Mouse (Mus musculus) ovary, adult 2 months (tissue): Measurements from ENCODE around the gene Gm45208. TPM values are rescaled to one million over a fixed set of nuclear protein-coding genes. Genes with fewer than 3 reads are reported as not detected.

Experiments used
- polyA plus RNA-seq: library from polyadenylated mRNA; depleted of rRNA; stranded (reverse); fragments of >200 nt; gene quantifications from 2 replicates; pipeline ENCODE4 v1.2.3, GENCODE M21; 2012; rRNA removed

Gene Gm45208
- 0.71 and 1.6 TPM in 2 replicates for polyA plus RNA-seq

GRCm38 (mm10) chrX:7721514-7722281 lies at the start of gene Gm45208:
Gm45208 (plus strand) TSS chrX:7722245.

GRCm38 (mm10) chrX:7680864-7681263 lies 41.2 kb upstream of the Gm45208 start, which contains the start of gene Magix:
Magix (minus strand) TSS chrX:7681251.

GRCm38 (mm10) chrX:7696954-7697381 lies 25.1 kb upstream of the Gm45208 start, which contains the start of gene Gpkow:
Gpkow (plus strand) TSS chrX:7697131.

GRCm38 (mm10) chrX:7714135-7714899 lies 7.7 kb upstream of the Gm45208 start, which contains the start of gene Wdr45:
Wdr45 (plus strand) TSS chrX:7714333.

GRCm38 (mm10) chrX:7728215-7728921 lies 6.3 kb downstream of the Gm45208 start, which contains the start of gene Praf2:
Praf2 (plus strand) TSS chrX:7728439.

GRCm38 (mm10) chrX:7750432-7751116 lies 28.5 kb downstream of the Gm45208 start, which contains the start of gene Ccdc120:
Ccdc120 (minus strand) TSS chrX:7750905.

GRCm38 (mm10) chrX:7762137-7762920 lies 40.3 kb downstream of the Gm45208 start, which contains the start of gene Tfe3:
Tfe3 (plus strand) TSS chrX:7762560.

Other genes starting within 250 kb of the Gm45208 start
- 0.17 TPM in 1 of 2 replicates, not detected in the other for gene Foxp3, start 148.6 kb upstream of the Gm45208 start, polyA plus RNA-seq
- gene Ppp1r3f, start 148.0 kb upstream of the Gm45208 start, polyA plus RNA-seq: 5.7 and 6.3 TPM in 2 replicates
- gene Ccdc22, start 116.7 kb upstream of the Gm45208 start, polyA plus RNA-seq: 21.8 and 22.6 TPM in 2 replicates
- 0.07 TPM in 1 of 2 replicates, not detected in the other for gene Cacna1f, start 115.2 kb upstream of the Gm45208 start, polyA plus RNA-seq
- 2.7 and 3.3 TPM in 2 replicates for gene Syp, start 83.8 kb upstream of the Gm45208 start, polyA plus RNA-seq
- gene Prickle3, start 65.0 kb upstream of the Gm45208 start, polyA plus RNA-seq: 31.8 and 33.4 TPM in 2 replicates
- gene Plp2, start 50.9 kb upstream of the Gm45208 start, polyA plus RNA-seq: 149 and 231 TPM in 2 replicates
- gene Magix, start 41.0 kb upstream of the Gm45208 start, polyA plus RNA-seq: 3.4 and 4.6 TPM in 2 replicates
- gene Gpkow, start 25.1 kb upstream of the Gm45208 start, polyA plus RNA-seq: 7.9 and 9.3 TPM in 2 replicates
- gene Wdr45, start 7.9 kb upstream of the Gm45208 start, polyA plus RNA-seq: 46.9 and 64.6 TPM in 2 replicates
- gene Praf2, start 6.2 kb downstream of the Gm45208 start, polyA plus RNA-seq: 90.1 and 91.4 TPM in 2 replicates
- gene Ccdc120, start 28.7 kb downstream of the Gm45208 start, polyA plus RNA-seq: 29.6 and 35.3 TPM in 2 replicates
- 35.2 and 35.4 TPM in 2 replicates for gene Tfe3, start 40.3 kb downstream of the Gm45208 start, polyA plus RNA-seq
- 34.1 and 34.5 TPM in 2 replicates for gene Gripap1, start 67.5 kb downstream of the Gm45208 start, polyA plus RNA-seq
- gene Kcnd1, start 100.0 kb downstream of the Gm45208 start, polyA plus RNA-seq: 2.3 and 3.0 TPM in 2 replicates
- 27.6 and 29.9 TPM in 2 replicates for gene Otud5, start 119.1 kb downstream of the Gm45208 start, polyA plus RNA-seq
- gene Pim2, start 156.0 kb downstream of the Gm45208 start, polyA plus RNA-seq: 16.5 and 18.2 TPM in 2 replicates
- gene Slc35a2, start 161.8 kb downstream of the Gm45208 start, polyA plus RNA-seq: 129 and 132 TPM in 2 replicates
- gene Pqbp1, start 177.0 kb downstream of the Gm45208 start, polyA plus RNA-seq: 53.7 and 69.5 TPM in 2 replicates
- gene Timm17b, start 177.1 kb downstream of the Gm45208 start, polyA plus RNA-seq: 41.8 and 57.6 TPM in 2 replicates
- not detected in 2 replicates for gene Gm10491, start 185.6 kb downstream of the Gm45208 start, polyA plus RNA-seq
- not detected in 2 replicates for gene Gm10490, start 187.3 kb downstream of the Gm45208 start, polyA plus RNA-seq
- gene Pcsk1n, start 197.6 kb downstream of the Gm45208 start, polyA plus RNA-seq: 1.9 and 2.3 TPM in 2 replicates
- not detected in 2 replicates for gene Eras, start 206.4 kb downstream of the Gm45208 start, polyA plus RNA-seq
- 51.2 and 62.0 TPM in 2 replicates for gene Hdac6, start 225.6 kb downstream of the Gm45208 start, polyA plus RNA-seq